Mouse (Mus musculus): Measurements from ENCODE around the gene Obscn. TPM values are rescaled to one million over a fixed set of nuclear protein-coding genes. Genes with fewer than 3 reads are reported as not detected.
A peak's percentile ranks its signal among the peaks of the same experiment; 100 is the strongest.

The Obscn gene
- polyA plus RNA-seq, 1 experiment from 2014 or later = 0.24 TPM

DNA sequence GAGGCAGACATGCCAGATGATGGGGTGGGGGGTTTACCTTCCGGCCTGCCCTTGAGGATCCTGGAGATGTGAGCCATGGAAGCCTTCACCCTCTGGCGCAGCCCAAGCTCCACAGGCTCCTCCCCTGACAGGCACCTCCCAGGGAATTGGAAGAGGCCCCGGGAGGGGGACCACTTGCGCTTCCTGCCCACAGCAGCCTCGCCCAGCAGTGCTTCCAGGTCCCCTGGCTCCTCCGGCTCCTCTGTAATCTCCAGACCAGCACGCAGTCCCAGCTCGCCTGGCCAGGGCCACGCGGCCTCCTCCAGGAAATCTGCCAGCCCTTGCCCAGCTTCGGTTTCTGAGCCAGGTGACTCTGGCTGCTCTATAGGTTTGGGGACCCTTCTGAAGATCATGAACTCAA lies 137.0 kb downstream of the Obscn start:
- ATAC-seq (ENCODE audit: low FRiP score, low TSS enrichment) = no peak
- no peak overlapping the region for H3K4me2 ChIP-seq (replicated peaks; ENCODE audit: low read depth)
- WGBS = 31% methylated on average over 11 of the region's 11 CpGs

DNA sequence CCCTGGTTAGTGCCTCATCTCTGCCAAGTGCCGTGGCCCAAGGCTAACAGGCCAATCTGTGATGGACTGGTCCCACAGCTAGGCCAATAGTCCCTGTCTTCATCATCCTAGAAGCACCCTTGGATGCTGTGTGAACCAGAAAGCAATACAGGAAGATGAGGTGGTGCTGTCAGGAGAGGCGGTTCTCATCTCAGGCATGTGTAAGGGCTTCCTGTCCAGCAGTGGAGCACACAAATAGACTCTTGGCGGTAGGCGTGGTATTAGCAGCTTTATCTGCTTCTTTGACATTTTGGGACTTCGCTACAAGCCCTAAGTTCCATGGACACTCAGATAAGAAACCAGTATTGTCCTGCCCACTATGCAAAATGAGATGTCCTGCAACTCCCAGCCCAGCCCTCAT lies 138.7 kb downstream of the Obscn start:
- H3K4me2 ChIP-seq (replicated peaks; ENCODE audit: low read depth) = no peak overlapping the region
- H3K36me3 ChIP-seq (ENCODE audit: control insufficient read depth, insufficient read depth, low read length) = no peaks in the 10 kb centered on the region
- no peak overlapping the region for H3K27ac ChIP-seq (replicated peaks)
- ATAC-seq (ENCODE audit: low FRiP score, low TSS enrichment) (no peak), DNase-seq (ENCODE audit: low spot score) (no peak)
- no peaks in the 10 kb centered on the region for H3K4me1 ChIP-seq (replicated peaks; ENCODE audit: control insufficient read depth, insufficient read depth)
- H3K9ac ChIP-seq (ENCODE audit: low read length) = no peak overlapping the region
- TF ChIP-seq EP300 (optimal IDR thresholded peaks at IDR 0.05) (no peak), CTCF (IDR thresholded peaks at IDR 0.05; ENCODE audit: low read depth) (no peak)
- no peak overlapping the region for H3K4me3 ChIP-seq (ENCODE audit: low read depth, low read length)
- no peaks in the 10 kb centered on the region for H3K9me3 ChIP-seq (ENCODE audit: control insufficient read depth, low read length)
- no peaks in the 10 kb centered on the region for H3K27me3 ChIP-seq (ENCODE audit: control insufficient read depth, insufficient read depth, low read length)
- 74% methylated on average over 5 of the region's 5 CpGs for WGBS

More for the DNA sequence above, 137.0 kb downstream of the Obscn start:
- Histone ChIP-seq H3K27ac (replicated peaks) (no peak overlapping the region), H3K9me3 (ENCODE audit: control insufficient read depth, low read length) (no peaks in the 10 kb centered on the region), H3K27me3 (ENCODE audit: control insufficient read depth, insufficient read depth, low read length) (no peaks in the 10 kb centered on the region), H3K9ac (ENCODE audit: low read length) (no peak overlapping the region), H3K36me3 (ENCODE audit: control insufficient read depth, insufficient read depth, low read length) (no peaks in the 10 kb centered on the region), H3K4me3 (ENCODE audit: low read depth, low read length) (no peak overlapping the region), H3K4me1 (replicated peaks; ENCODE audit: control insufficient read depth, insufficient read depth) (no peaks in the 10 kb centered on the region)
- TF ChIP-seq EP300 (optimal IDR thresholded peaks at IDR 0.05) (no peak), CTCF (IDR thresholded peaks at IDR 0.05; ENCODE audit: low read depth) (no peak)
- DNase-seq (ENCODE audit: low spot score) = no peak

DNA sequence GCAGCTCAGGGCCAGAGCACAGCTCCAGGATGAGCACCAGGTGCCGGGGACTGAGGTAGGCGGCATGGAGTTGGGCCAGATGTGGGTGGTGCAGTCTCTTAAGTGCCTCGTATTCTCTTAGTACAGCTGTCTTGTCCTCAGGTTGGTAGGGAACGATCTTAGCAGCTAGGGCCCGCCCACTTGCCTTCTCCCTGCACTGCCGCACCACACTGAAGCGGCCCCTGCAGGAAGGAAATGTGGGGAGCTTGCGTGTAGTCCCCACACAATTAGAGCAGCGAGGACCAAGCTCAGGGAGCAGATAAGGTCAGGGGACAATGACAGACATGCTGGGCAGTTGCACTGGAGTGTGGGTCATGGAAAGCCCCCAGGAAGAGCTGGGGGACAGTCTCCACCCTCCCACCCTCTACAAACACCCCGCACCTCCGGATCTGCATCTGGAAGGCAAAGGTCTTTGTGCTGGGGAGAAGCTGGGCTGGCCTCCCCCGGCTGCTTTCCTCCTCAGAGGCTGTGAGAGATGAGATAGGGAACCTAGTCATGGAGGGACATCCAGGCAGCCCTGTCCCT lies 140.3 kb downstream of the Obscn start:
- DNase-seq (ENCODE audit: low spot score) (no peak), ATAC-seq (ENCODE audit: low FRiP score, low TSS enrichment) (no peak)
- 53% methylated on average over 12 of the region's 12 CpGs for WGBS
- Histone ChIP-seq H3K9me3 (ENCODE audit: control insufficient read depth, low read length) (no peaks in the 10 kb centered on the region), H3K27me3 (ENCODE audit: control insufficient read depth, insufficient read depth, low read length) (no peaks in the 10 kb centered on the region), H3K27ac (replicated peaks) (no peak overlapping the region), H3K9ac (ENCODE audit: low read length) (no peak overlapping the region), H3K36me3 (ENCODE audit: control insufficient read depth, insufficient read depth, low read length) (peaks cover 1% of the 10 kb centered on the region; the same call in 1 of the 2 replicates), H3K4me2 (replicated peaks; ENCODE audit: low read depth) (no peak overlapping the region), H3K4me3 (ENCODE audit: low read depth, low read length) (no peak overlapping the region), H3K4me1 (replicated peaks; ENCODE audit: control insufficient read depth, insufficient read depth) (no peaks in the 10 kb centered on the region)
- TF ChIP-seq CTCF (IDR thresholded peaks at IDR 0.05; ENCODE audit: low read depth) = peak; percentile 21; the same call in 1 of the 2 replicates
- no peak for TF ChIP-seq EP300 (optimal IDR thresholded peaks at IDR 0.05)

DNA sequence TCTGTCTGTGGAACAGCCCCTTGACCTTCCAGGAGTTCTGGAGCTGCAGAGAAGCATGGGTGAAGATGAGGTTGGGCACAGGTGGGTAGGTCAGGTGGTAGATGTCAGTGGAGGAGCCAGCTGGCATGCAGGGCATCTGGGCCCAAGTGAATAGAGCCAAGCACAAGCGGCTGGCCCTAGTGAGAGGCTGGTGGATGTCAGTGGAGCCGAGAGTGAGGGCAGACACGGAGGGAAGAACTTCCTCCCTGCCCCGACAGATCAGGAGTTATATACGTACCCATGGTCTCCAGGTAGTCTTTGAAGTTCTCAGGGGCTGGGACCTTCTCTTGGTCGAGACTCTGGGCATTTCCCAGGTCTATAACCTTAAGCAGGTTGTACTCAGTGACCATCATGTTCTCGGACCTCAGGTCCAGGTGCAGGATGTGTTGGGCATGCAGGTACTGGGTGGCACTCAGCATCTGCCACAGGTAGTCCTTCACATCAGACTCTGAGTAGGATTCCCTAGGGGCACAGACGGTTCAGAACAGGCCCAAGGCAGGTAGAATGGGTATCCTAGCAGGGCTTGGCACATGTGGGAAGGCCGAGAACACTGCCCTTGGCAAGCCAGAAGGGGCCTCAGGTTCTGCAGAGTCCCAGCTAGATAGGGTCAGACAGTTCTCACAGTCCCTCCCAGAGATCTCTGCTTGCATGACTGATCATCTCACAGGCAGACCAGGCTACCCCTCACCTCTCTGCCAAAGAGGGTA lies 141.0 kb downstream of the Obscn start:
- ATAC-seq (ENCODE audit: low FRiP score, low TSS enrichment) (no peak), DNase-seq (ENCODE audit: low spot score) (no peak)
- peaks cover 2% of the 10 kb centered on the region; the same call in 1 of the 2 replicates for H3K36me3 ChIP-seq (ENCODE audit: control insufficient read depth, insufficient read depth, low read length)
- no peak overlapping the region for H3K27ac ChIP-seq (replicated peaks)
- peak overlapping the region; percentile 63; the same call in 1 of the 2 replicates for H3K4me2 ChIP-seq (replicated peaks; ENCODE audit: low read depth)
- no peaks in the 10 kb centered on the region for H3K9me3 ChIP-seq (ENCODE audit: control insufficient read depth, low read length)
- H3K9ac ChIP-seq (ENCODE audit: low read length) = no peak overlapping the region
- H3K27me3 ChIP-seq (ENCODE audit: control insufficient read depth, insufficient read depth, low read length) = no peaks in the 10 kb centered on the region
- no peak for TF ChIP-seq CTCF (IDR thresholded peaks at IDR 0.05; ENCODE audit: low read depth)
- no peak for TF ChIP-seq EP300 (optimal IDR thresholded peaks at IDR 0.05)
- 85% methylated on average over 9 of the region's 9 CpGs for WGBS
- no peak overlapping the region for H3K4me3 ChIP-seq (ENCODE audit: low read depth, low read length)
- H3K4me1 ChIP-seq (replicated peaks; ENCODE audit: control insufficient read depth, insufficient read depth) = no peaks in the 10 kb centered on the region

DNA sequence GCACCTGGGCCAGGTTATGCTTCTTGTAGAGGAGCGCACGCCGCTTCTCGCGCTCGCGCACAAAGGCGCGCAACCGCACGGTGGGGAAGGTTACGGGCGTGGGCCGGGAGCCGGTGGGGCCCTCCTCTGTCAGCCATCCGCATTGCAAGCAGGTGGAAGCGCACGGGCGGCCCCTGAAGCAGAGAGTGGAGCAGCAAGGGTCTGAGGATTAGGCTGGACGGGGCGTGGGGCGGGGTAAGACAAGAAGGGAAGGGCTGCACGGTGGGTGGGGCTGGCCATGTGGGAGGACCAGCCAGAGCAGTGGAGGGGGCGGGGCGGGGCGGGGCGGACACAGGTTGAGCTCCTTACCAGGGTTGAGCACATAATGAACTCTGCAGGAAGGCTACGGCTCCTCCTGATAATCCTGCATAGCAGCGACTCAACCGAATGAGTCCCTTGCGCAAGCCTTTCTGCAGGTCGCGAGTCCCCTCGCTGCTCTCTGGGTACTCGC lies 141.8 kb downstream of the Obscn start:
- no peaks in the 10 kb centered on the region for H3K27me3 ChIP-seq (ENCODE audit: control insufficient read depth, insufficient read depth, low read length)
- no peak overlapping the region for H3K9ac ChIP-seq (ENCODE audit: low read length)
- H3K4me2 ChIP-seq (replicated peaks; ENCODE audit: low read depth) = peak overlapping the region; percentile 63
- DNase-seq (ENCODE audit: low spot score) (peak; percentile 83), ATAC-seq (ENCODE audit: low FRiP score, low TSS enrichment) (peak; percentile 75)
- WGBS = 3% methylated on average over 33 of the region's 35 CpGs
- H3K27ac ChIP-seq (replicated peaks) = no peak overlapping the region
- TF ChIP-seq CTCF (IDR thresholded peaks at IDR 0.05; ENCODE audit: low read depth) (peak; percentile 46), EP300 (optimal IDR thresholded peaks at IDR 0.05) (no peak)
- no peaks in the 10 kb centered on the region for H3K9me3 ChIP-seq (ENCODE audit: control insufficient read depth, low read length)
- peaks cover 2% of the 10 kb centered on the region; the same call in 1 of the 2 replicates for H3K36me3 ChIP-seq (ENCODE audit: control insufficient read depth, insufficient read depth, low read length)
- no peaks in the 10 kb centered on the region for H3K4me1 ChIP-seq (replicated peaks; ENCODE audit: control insufficient read depth, insufficient read depth)
- peak overlapping the region; percentile 35; the same call in 1 of the 2 replicates for H3K4me3 ChIP-seq (ENCODE audit: low read depth, low read length)
